Mouse (Mus musculus) heart, adult 2 months (tissue): ENCODE measurements around the gene D5Ertd579e. TPM values are rescaled to one million over a fixed set of nuclear protein-coding genes. Genes with fewer than 3 reads are reported as not detected.
"Not testable (repeated sequence)": the region's sequence is repeated elsewhere in the genome, so short reads cannot be mapped to it uniquely, and the experiment has no call there.

Source experiments
- DNase-seq, 2 experiments: peaks; one replicate each; pipeline ENCODE4 v3.0.0; 2021
- H3K27ac ChIP-seq: fragments of 200-600 bp; 2 replicates; pipeline ENCODE4 v1.8.1; 2022
- H3K27me3 ChIP-seq: fragments of 200-500 bp; 2 replicates; pipeline ENCODE4 v1.6.1; 2012; ENCODE audit warnings: mild to moderate bottlenecking, low read length, inconsistent platforms, mixed read lengths; ENCODE audit not compliant: control insufficient read depth, insufficient read depth
- H3K36me3 ChIP-seq: fragments of 200-500 bp; 2 replicates; pipeline ENCODE4 v1.6.1; 2012; ENCODE audit warnings: low read length, inconsistent platforms; ENCODE audit not compliant: control insufficient read depth, insufficient read depth
- H3K4me1 ChIP-seq: fragments of 200-500 bp; 2 replicates; pipeline ENCODE4 v1.6.1; 2011; ENCODE audit warnings: low read length; ENCODE audit not compliant: control insufficient read depth, insufficient read depth
- H3K4me3 ChIP-seq: fragments of 200-600 bp; 2 replicates; pipeline ENCODE4 v1.8.1; 2022
- H3K79me2 ChIP-seq: fragments of 200-500 bp; replicated peaks from 2 replicates; pipeline ENCODE4 v1.6.1; 2012; ENCODE audit warnings: mild to moderate bottlenecking, inconsistent platforms, low read length, moderate library complexity, mixed read lengths; ENCODE audit not compliant: control insufficient read depth, insufficient read depth
- H3K9ac ChIP-seq: fragments of 200-500 bp; 2 replicates; pipeline ENCODE4 v1.6.1; 2012; ENCODE audit warnings: low read depth, mild to moderate bottlenecking, control low read depth, inconsistent platforms, low read length, mixed read lengths
- CTCF ChIP-seq: fragments of 200-600 bp; IDR thresholded peaks from 2 replicates; pipeline ENCODE4 v1.8.1; 2022; ENCODE audit warnings: antibody characterized with exemption, mild to moderate bottlenecking, moderate library complexity
- EP300 ChIP-seq: fragments of 200-500 bp; IDR thresholded peaks from 2 replicates; pipeline ENCODE4 v1.6.1; 2011; ENCODE audit warnings: low read depth, low read length, control low read depth; ENCODE audit not compliant: insufficient read depth
- POLR2A ChIP-seq: fragments of 200-500 bp; IDR thresholded peaks from 2 replicates; pipeline ENCODE4 v1.6.1; 2011; ENCODE audit warnings: mild to moderate bottlenecking, low read depth, low read length, control low read depth; ENCODE audit not compliant: insufficient read depth
- whole genome bisulfite sequencing: fragments of 180-500 bp; shearing (Covaris S2); methylation state at CpG from one replicate; pipeline ENCODE4 v1.1.7; 2018; 5-methylcytosine and 5-hydroxymethylcytosine counted together
- intact Hi-C: fragments of 180-260 bp; cut with DNase I; formaldehyde crosslinking; loops from one replicate; pipeline ENCODE4 v1.15.1; 2025
- polyA plus RNA-seq: library from polyadenylated mRNA; depleted of rRNA; stranded (reverse); fragments of >200 nt; gene quantifications from 2 replicates; pipeline ENCODE4 v1.2.3, GENCODE M21; 2012
- total RNA-seq, 2 experiments: library from RNA; stranded (reverse); gene quantifications; 2 replicates each; pipeline ENCODE4 v1.2.3; 2021

The D5Ertd579e gene
- total and polyA plus RNA-seq, 3 experiments = 22.5 to 104 (median 81.8) TPM

- no peak for DNase-seq
- no peak overlapping the region for H3K27ac ChIP-seq
Measured at GRCm38 (mm10) chr5:36668572-36668971, 27.3 kb downstream of the D5Ertd579e start.

GRCm38 (mm10) chr5:36667986-36668385 is 27.8 kb downstream of the D5Ertd579e start:
- 56% methylated on average over 2 of the region's 2 CpGs for WGBS
- intact Hi-C loops, H3K79me2 ChIP-seq, H3K27ac ChIP-seq, H3K4me3 ChIP-seq, DNase-seq, H3K4me1 ChIP-seq, H3K9ac ChIP-seq, H3K27me3 ChIP-seq: not testable (repeated sequence)
- peaks cover 16% of the 10 kb centered on the region for H3K36me3 ChIP-seq

More at GRCm38 (mm10) chr5:36668572-36668971, 27.3 kb downstream of the D5Ertd579e start:
- Histone ChIP-seq H3K79me2 (peaks cover 1% of the 10 kb centered on the region; the same call in 1 of the 2 replicates), H3K27me3 (no peaks in the 10 kb centered on the region), H3K4me3 (no peak overlapping the region), H3K36me3 (peaks cover 12% of the 10 kb centered on the region), H3K4me1 (peaks cover 8% of the 10 kb centered on the region), H3K9ac (no peak overlapping the region)
- 72% methylated on average over 8 of the region's 8 CpGs for WGBS
- TF ChIP-seq EP300 = no peak
- TF ChIP-seq CTCF = no peak
- TF ChIP-seq POLR2A = no peak
- intact Hi-C loops = no loop called here

GRCm38 (mm10) chr5:36667165-36667564 is 28.7 kb downstream of the D5Ertd579e start:
- Histone ChIP-seq H3K36me3 (peaks cover 22% of the 10 kb centered on the region), H3K9ac (no peak overlapping the region), H3K79me2 (peaks cover 1% of the 10 kb centered on the region), H3K27me3 (no peaks in the 10 kb centered on the region), H3K4me1 (peaks cover 9% of the 10 kb centered on the region), H3K27ac (no peak overlapping the region), H3K4me3 (no peak overlapping the region)
- intact Hi-C loops = no loop called here
- TF ChIP-seq POLR2A (no peak), CTCF (no peak), EP300 (no peak)
- no peak for DNase-seq
- WGBS = 88% methylated on average over 5 of the region's 5 CpGs

GRCm38 (mm10) chr5:36666699-36667098 is 29.1 kb downstream of the D5Ertd579e start:
- 88% methylated on average over 2 of the region's 2 CpGs for WGBS
- H3K4me3 ChIP-seq, DNase-seq, intact Hi-C loops, H3K27ac ChIP-seq, H3K79me2 ChIP-seq, H3K4me1 ChIP-seq, H3K27me3 ChIP-seq, H3K9ac ChIP-seq: not testable (repeated sequence)
- peak; percentile 31; the same call in 1 of the 2 replicates for TF ChIP-seq CTCF
- peaks cover 22% of the 10 kb centered on the region for H3K36me3 ChIP-seq

GRCm38 (mm10) chr5:36663329-36663728 is 32.5 kb downstream of the D5Ertd579e start:
- TF ChIP-seq CTCF (no peak), EP300 (no peak), POLR2A (no peak)
- intact Hi-C loops = no loop called here
- WGBS = 31% methylated on average over 2 of the region's 2 CpGs
- H3K4me1 ChIP-seq = peaks cover 4% of the 10 kb centered on the region
- no peak overlapping the region for H3K4me3 ChIP-seq
- peaks cover 1% of the 10 kb centered on the region; the same call in 1 of the 2 replicates for H3K79me2 ChIP-seq
- H3K27ac ChIP-seq = peak overlapping the region; percentile 34
- peaks cover 16% of the 10 kb centered on the region for H3K36me3 ChIP-seq
- no peaks in the 10 kb centered on the region for H3K27me3 ChIP-seq
- H3K9ac ChIP-seq = no peak overlapping the region
- DNase-seq = no peak

GRCm38 (mm10) chr5:36660977-36661760 is 34.7 kb downstream of the D5Ertd579e start:
- H3K79me2 ChIP-seq, H3K27me3 ChIP-seq, H3K4me1 ChIP-seq, DNase-seq, H3K4me3 ChIP-seq, H3K9ac ChIP-seq, H3K27ac ChIP-seq, intact Hi-C loops: not testable (repeated sequence)
- H3K36me3 ChIP-seq = peaks cover 16% of the 10 kb centered on the region
